8 mouse cellular contexts compared by ENCODE assay signal in the genomic region with DNA sequence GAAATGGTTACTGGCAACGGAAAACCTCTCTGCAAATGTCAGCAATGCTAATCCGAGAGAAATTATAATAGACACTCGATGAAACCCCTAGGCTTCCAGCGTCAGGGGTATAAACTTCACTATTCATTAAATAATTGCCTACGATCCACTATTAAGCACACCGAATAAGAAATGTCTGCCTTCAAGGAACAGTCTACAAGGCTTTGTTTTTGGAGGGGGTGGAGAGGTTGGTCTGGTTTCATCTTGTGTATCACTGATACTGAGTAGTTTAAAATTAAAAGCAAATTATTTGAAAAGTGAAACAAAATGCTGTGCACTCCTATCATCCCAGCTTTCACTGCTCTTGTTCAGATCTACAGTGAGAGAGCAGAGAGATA. TPM values are rescaled to one million over a fixed set of nuclear protein-coding genes. Genes with fewer than 3 reads are reported as not detected.
A peak's percentile ranks its signal among the peaks of the same experiment; 100 is the strongest.
DNase-seq lines count a peak whose midpoint lies in the region; ATAC-seq and TF ChIP-seq lines count a peak whose summit lies in the region.

No protein-coding gene starts in this region.

- no peaks in the 10 kb centered on the region for H3K27me3 ChIP-seq in CH12.LX (replicated peaks)
- H3K27me3 ChIP-seq in forebrain, postnatal 0 days (ENCODE audit: insufficient read depth, low read length) = no peaks in the 10 kb centered on the region
- no peaks in the 10 kb centered on the region for H3K27me3 ChIP-seq in liver, postnatal 0 days (ENCODE audit: insufficient read depth, low read length)

- in situ Hi-C loops in CH12.LX (cut with MboI; ENCODE audit: low pct_ligation_motif_present, low pct_unique_long_range_greater_than_20kb, low sequenced_read_pairs) = no loop called here

- H3K4me2 ChIP-seq in CH12.LX (ENCODE audit: insufficient read depth, low read depth, poor library complexity, severe bottlenecking) = peak overlapping the region; percentile 65
- peak overlapping the region; percentile 45 for H3K4me2 ChIP-seq in forebrain, postnatal 0 days (ENCODE audit: low read depth)
- H3K4me2 ChIP-seq in liver, postnatal 0 days (ENCODE audit: low read depth, low read length) = peak overlapping the region; percentile 83

- TF ChIP-seq RAD21 in CH12.LX (IDR thresholded peaks at IDR 0.05; ENCODE audit: low read depth, low read length) = no peak

- dilution Hi-C loops in CH12.LX (cut with MboI; ENCODE audit: extremely low pct_ligation_motif_present, extremely low pct_unique_long_range_greater_than_20kb, low sequenced_read_pairs) = no loop called here

- H3K9ac ChIP-seq in CH12.LX (ENCODE audit: insufficient read depth, low read depth) = peak overlapping the region; percentile 31
- H3K9ac ChIP-seq in forebrain, postnatal 0 days = peak overlapping the region; percentile 82
- H3K9ac ChIP-seq in liver, postnatal 0 days (replicated peaks) = peak overlapping the region; percentile 90

- no peak for TF ChIP-seq CTCF in CH12.LX (conservative IDR thresholded peaks at IDR 0.05 in 1 of 2, IDR thresholded peaks at IDR 0.05 in 1 of 2; ENCODE audit: low read depth in 2 of 2, low read length in 2 of 2)
- TF ChIP-seq CTCF in forebrain, postnatal 0 days (IDR thresholded peaks at IDR 0.05; ENCODE audit: low read depth) = no peak
- TF ChIP-seq CTCF in liver, postnatal 0 days (IDR thresholded peaks at IDR 0.05; ENCODE audit: low read depth) = no peak

- ATAC-seq in frontal cortex, adult (ENCODE audit: low TSS enrichment) = peak; percentile 39
- ATAC-seq in forebrain, postnatal 0 days = peak; percentile 68
- peak; percentile 17; the same call in 1 of the 2 replicates for ATAC-seq in liver, postnatal 0 days

- no peak for TF ChIP-seq EP300 in CH12.LX (IDR thresholded peaks at IDR 0.05; ENCODE audit: low read length)
- TF ChIP-seq EP300 in liver, postnatal 0 days (IDR thresholded peaks at IDR 0.05; ENCODE audit: low read depth) = no peak

- H3K36me3 ChIP-seq in CH12.LX (replicated peaks in 1 of 2; ENCODE audit: control insufficient read depth in 1 of 2, insufficient read depth in 1 of 2, low read length in 1 of 2) = no peaks in the 10 kb centered on the region
- H3K36me3 ChIP-seq in forebrain, postnatal 0 days (ENCODE audit: insufficient read depth) = no peaks in the 10 kb centered on the region
- H3K36me3 ChIP-seq in liver, postnatal 0 days (replicated peaks; ENCODE audit: insufficient read depth, low read length) = no peaks in the 10 kb centered on the region

- H3K4me3 ChIP-seq in CH12.LX (replicated peaks in 1 of 3; ENCODE audit: low read depth in 2 of 3, low read length in 2 of 3, poor library complexity in 1 of 3) = peak overlapping the region; percentile 64 to 82 (median 78)
- peak overlapping the region; percentile 90 for H3K4me3 ChIP-seq in forebrain, postnatal 0 days (ENCODE audit: low read depth, low read length)
- peak overlapping the region; percentile 78 for H3K4me3 ChIP-seq in liver, postnatal 0 days (ENCODE audit: low read depth, low read length)

- no peak for DNase-seq in frontal cortex, adult 2 months (ENCODE audit: extremely low spot score in 1 of 2, low spot score in 1 of 2)
- no peak for DNase-seq in CH12.LX (ENCODE audit: extremely low read depth)
- DNase-seq in forebrain, postnatal 0 days = no peak
- no peak for DNase-seq in liver, postnatal 0 days
- DNase-seq in spleen, postnatal 14 days (ENCODE audit: low spot score in 2 of 2) = no peak
- DNase-seq in c-Kit-positive CD71-positive TER-119-positive erythroid progenitor cells, embryonic 14.5 days (ENCODE audit: low spot score) = no peak
- no peak for DNase-seq in retina, postnatal 1 day

- no peak for TF ChIP-seq POLR2A in CH12.LX (IDR thresholded peaks at IDR 0.05; ENCODE audit: low read depth, low read length)

- H3K9me3 ChIP-seq in CH12.LX (replicated peaks; ENCODE audit: low read length) = no peaks in the 10 kb centered on the region
- no peaks in the 10 kb centered on the region for H3K9me3 ChIP-seq in forebrain, postnatal 0 days (ENCODE audit: low read length)
- no peaks in the 10 kb centered on the region for H3K9me3 ChIP-seq in liver, postnatal 0 days (ENCODE audit: low read length)

- H3K79me2 ChIP-seq in CH12.LX (replicated peaks; ENCODE audit: control insufficient read depth, extremely low read depth, insufficient read depth, poor library complexity, severe bottlenecking) = peaks cover 29% of the 10 kb centered on the region

- under 1% methylated on average over 6 of the region's 6 CpGs for WGBS in forebrain, postnatal 0 days
- 3% methylated on average over 6 of the region's 6 CpGs for WGBS in liver, postnatal 0 days (ENCODE audit: insufficient replicate concordance)

- no peak overlapping the region for H3K27ac ChIP-seq in CH12.LX (ENCODE audit: insufficient read depth, low read depth)
- H3K27ac ChIP-seq in forebrain, postnatal 0 days (ENCODE audit: low read depth, low read length) = peak overlapping the region; percentile 92
- H3K27ac ChIP-seq in liver, postnatal 0 days (ENCODE audit: low read depth) = peak overlapping the region; percentile 93

- peaks cover 0 to 21% of the 10 kb centered on the region in 2 experiments; a peak in 2 of 4 replicates for H3K4me1 ChIP-seq in CH12.LX (ENCODE audit: control insufficient read depth in 1 of 2, insufficient read depth in 2 of 2)
- peaks cover 20% of the 10 kb centered on the region; the same call in 1 of the 2 replicates for H3K4me1 ChIP-seq in forebrain, postnatal 0 days (ENCODE audit: insufficient read depth)
- H3K4me1 ChIP-seq in liver, postnatal 0 days (ENCODE audit: insufficient read depth) = peaks cover 28% of the 10 kb centered on the region

TF ChIP-seq in CH12.LX, 34 proteins besides CTCF, POLR2A, EP300 and RAD21:
- TF ChIP-seq KAT2A (IDR thresholded peaks at IDR 0.05; ENCODE audit: insufficient replicate concordance, low read length) (no peak), IRF4 (IDR thresholded peaks at IDR 0.05; ENCODE audit: low read depth, low read length) (0 out of 2 replicates have a peak, but pooled peaks have one; percentile 0)

RNA-seq across cellular contexts. Expression of a gene that starts 0.4 kb away (rescaled TPM):
- polyA plus RNA-seq in frontal cortex, adult 2 months (2012; rRNA removed) = 14.5 and 15.2 TPM in 2 replicates
- total RNA-seq in CH12.LX (2012; rRNA removed) (10.2 and 10.3 TPM in 2 replicates), CH12.LX (2014; rRNA removed) (25.1 and 25.2 TPM in 2 replicates)
- polyA plus RNA-seq in CH12.LX (2012; ENCODE audit: insufficient read length, low read depth) = 28.8 and 36.5 TPM in 2 replicates
- total RNA-seq in forebrain, postnatal 0 days (2014; rRNA removed) = 40.1 and 48.2 TPM in 2 replicates
- polyA plus RNA-seq in forebrain, postnatal 0 days (2015; fragmentation: Nextera tagmentation; extraction: Ambion mirVana) = 75.7 and 90.3 TPM in 2 replicates
- polyA plus RNA-seq in liver, postnatal 0 days (2015; fragmentation: Nextera tagmentation; extraction: Ambion mirVana) = 16.5 and 17.7 TPM in 2 replicates

RNA-seq across cellular contexts. Expression of a gene that starts 46.9 kb away (rescaled TPM):
- polyA plus RNA-seq in frontal cortex, adult 2 months (2012; rRNA removed) = 1.1 and 2.8 TPM in 2 replicates
- 0.04 and 0.08 TPM in 2 replicates for total RNA-seq in CH12.LX (2012; rRNA removed)
- total RNA-seq in CH12.LX (2014; rRNA removed) = 0.07 TPM in 2 replicates
- polyA plus RNA-seq in CH12.LX (2012; ENCODE audit: insufficient read length, low read depth) = not detected in 2 replicates
- total RNA-seq in forebrain, postnatal 0 days (2014; rRNA removed) = 0.15 and 0.67 TPM in 2 replicates
- polyA plus RNA-seq in forebrain, postnatal 0 days (2015; fragmentation: Nextera tagmentation; extraction: Ambion mirVana) = 0.21 and 0.29 TPM in 2 replicates
- 21.2 and 24.2 TPM in 2 replicates for polyA plus RNA-seq in liver, postnatal 0 days (2015; fragmentation: Nextera tagmentation; extraction: Ambion mirVana)

RNA-seq across cellular contexts. Expression of a gene that starts 59.4 kb away (rescaled TPM):
- polyA plus RNA-seq in frontal cortex, adult 2 months (2012; rRNA removed) = 52.6 and 52.9 TPM in 2 replicates
- 24.8 and 50.0 TPM in 2 replicates for total RNA-seq in CH12.LX (2012; rRNA removed)
- 37.8 and 39.8 TPM in 2 replicates for total RNA-seq in CH12.LX (2014; rRNA removed)
- 29.7 and 37.2 TPM in 2 replicates for polyA plus RNA-seq in CH12.LX (2012; ENCODE audit: insufficient read length, low read depth)
- total RNA-seq in forebrain, postnatal 0 days (2014; rRNA removed) = 50.2 and 51.5 TPM in 2 replicates
- polyA plus RNA-seq in forebrain, postnatal 0 days (2015; fragmentation: Nextera tagmentation; extraction: Ambion mirVana) = 18.8 and 24.5 TPM in 2 replicates
- 11.1 and 14.4 TPM in 2 replicates for polyA plus RNA-seq in liver, postnatal 0 days (2015; fragmentation: Nextera tagmentation; extraction: Ambion mirVana)

Comparison
In these comparisons a context has a peak if more than half of its experiments do, and no peak if none do; other contexts are left out.
1. ATAC-seq: peak in every context shown above with its lines; median percentile 68 in forebrain, postnatal 0 days; 39 in frontal cortex, adult; 17 in liver, postnatal 0 days.
2. H3K9ac ChIP-seq: peak in every context shown above with its lines; median percentile 90 in liver, postnatal 0 days; 82 in forebrain, postnatal 0 days; 31 in CH12.LX.